Mouse (Mus musculus): ENCODE measurements around the gene Tspan9.
A peak's percentile ranks its signal among the peaks of the same experiment; 100 is the strongest.

Gene Tspan9

GRCm38 (mm10) chr6:127923296-127923695, 220.1 kb downstream of the Tspan9 start:
- DNase-seq (ENCODE audit: low spot score), result no peak

GRCm38 (mm10) chr6:127921996-127922395, 221.4 kb downstream of the Tspan9 start:
- no peak for DNase-seq (ENCODE audit: low spot score)

GRCm38 (mm10) chr6:127920652-127921051, 222.7 kb downstream of the Tspan9 start:
- DNase-seq (ENCODE audit: low spot score), result peak; percentile 88

- DNase-seq (ENCODE audit: low spot score), result no peak
Measured at GRCm38 (mm10) chr6:127919491-127919890, 223.9 kb downstream of the Tspan9 start.

GRCm38 (mm10) chr6:127917712-127918111, 225.7 kb downstream of the Tspan9 start:
- DNase-seq (ENCODE audit: low spot score), result no peak

- no peak for DNase-seq (ENCODE audit: low spot score)
Measured at GRCm38 (mm10) chr6:127916993-127917392, 226.4 kb downstream of the Tspan9 start.

GRCm38 (mm10) chr6:127912938-127913337, 230.5 kb downstream of the Tspan9 start:
- no peak for DNase-seq (ENCODE audit: low spot score)

- DNase-seq (ENCODE audit: low spot score), result no peak
Measured at GRCm38 (mm10) chr6:127911687-127912086, 231.7 kb downstream of the Tspan9 start.

All from testis, postnatal 10 days (tissue).